Comparison of ENCODE assay signal across 26 mouse cellular contexts in genomic region chr16:37421851-37422250, GRCm38 (mm10). TPM values are rescaled to one million over a fixed set of nuclear protein-coding genes. Genes with fewer than 3 reads are reported as not detected.
"Had no signal": no experiment of that assay in that cellular context is flagged by ENCODE, and none has a peak within 500 bp of the region (broad histone marks: within the 10 kb centered on the region; RNA-seq: fewer than 3 reads in every experiment).

No protein-coding gene starts in this region.

- H3K36me3 ChIP-seq: limb, embryonic 10.5 days; limb, embryonic 13.5 days; liver, embryonic 12.5 days; liver, embryonic 15.5 days; lung, embryonic 15.5 days; midbrain, embryonic 10.5 days; neural tube, embryonic 12.5 days; neural tube, embryonic 15.5 days had no signal

- H3K4me1 ChIP-seq: limb, embryonic 10.5 days; limb, embryonic 13.5 days; liver, embryonic 12.5 days; liver, embryonic 15.5 days; lung, embryonic 15.5 days; megakaryocyte, embryonic 14.5 days; midbrain, embryonic 10.5 days; neural tube, embryonic 12.5 days; neural tube, embryonic 15.5 days had no signal

- DNase-seq: kidney, adult 9 months; kidney, postnatal 14 days; layer of hippocampus, postnatal 36 days; liver; lung, adult 18-20 months; lung, postnatal 10 days; lung, postnatal 36 days; midbrain, embryonic 14.5 days; right cerebral cortex, adult 18-20 months; right cerebral cortex, postnatal 14 days; right cerebral cortex, postnatal 4 days; thymus, adult 2 months; thymus, postnatal 14 days; thymus, postnatal 4 days had no signal

- H3K4me2 ChIP-seq: limb, embryonic 13.5 days; liver, embryonic 12.5 days; liver, embryonic 15.5 days; lung, embryonic 15.5 days; neural tube, embryonic 12.5 days; neural tube, embryonic 15.5 days had no signal

- H3K4me3 ChIP-seq: left cerebral cortex, adult 2 months; limb, embryonic 10.5 days; limb, embryonic 13.5 days; liver, embryonic 12.5 days; liver, embryonic 15.5 days; lung, embryonic 15.5 days; megakaryocyte, embryonic 14.5 days; midbrain, embryonic 10.5 days; neural tube, embryonic 12.5 days; neural tube, embryonic 15.5 days had no signal

- H3K27me3 ChIP-seq: limb, embryonic 13.5 days; liver, embryonic 12.5 days; liver, embryonic 15.5 days; lung, embryonic 15.5 days; megakaryocyte, embryonic 14.5 days; neural tube, embryonic 12.5 days; neural tube, embryonic 15.5 days had no signal

- H3K9ac ChIP-seq: limb, embryonic 13.5 days; liver, embryonic 12.5 days; liver, embryonic 15.5 days; lung, embryonic 15.5 days; neural tube, embryonic 12.5 days; neural tube, embryonic 15.5 days had no signal

- ATAC-seq: liver, embryonic 12.5 days had no signal

- H3K9me3 ChIP-seq: limb, embryonic 10.5 days; limb, embryonic 13.5 days; liver, embryonic 12.5 days; liver, embryonic 15.5 days; lung, embryonic 15.5 days; midbrain, embryonic 10.5 days; neural tube, embryonic 15.5 days had no signal

- H3K27ac ChIP-seq: left cerebral cortex, adult 2 months; limb, embryonic 10.5 days; limb, embryonic 13.5 days; liver, embryonic 12.5 days; liver, embryonic 15.5 days; lung, embryonic 15.5 days; midbrain, embryonic 10.5 days; neural tube, embryonic 12.5 days; neural tube, embryonic 15.5 days; stomach, postnatal 0 days had no signal

RNA-seq across cellular contexts. Expression of gene Stxbp5l, which starts 37.1 kb away (rescaled TPM):
- polyA plus RNA-seq: large intestine, adult 2 months had no signal
